Comparison of ENCODE assay signal across 22 mouse cellular contexts in genomic region chr4:62708994-62709393, GRCm38 (mm10).
DNase-seq lines count a peak whose midpoint lies in the region; ATAC-seq lines count a peak whose summit lies in the region.
"Had no signal": no experiment of that assay in that cellular context is flagged by ENCODE, and none has a peak within 500 bp of the region (broad histone marks: within the 10 kb centered on the region; RNA-seq: fewer than 3 reads in every experiment).

No protein-coding gene starts in this region.

- peak; percentile 80 for ATAC-seq in common myeloid progenitor, adult 5-6 weeks (replicated peaks; ENCODE audit: low read depth, poor library complexity, severe bottlenecking)
- peak; percentile 21 to 42; a peak in 2 of 4 replicates for ATAC-seq in hematopoietic stem cell, adult 5-6 weeks (replicated peaks in 1 of 2; ENCODE audit: insufficient read depth in 1 of 2, low FRiP score in 2 of 2, low TSS enrichment in 1 of 2, low read depth in 1 of 2, poor library complexity in 2 of 2, severe bottlenecking in 2 of 2)
- peak; percentile 72 for ATAC-seq in megakaryocyte progenitor cell, adult 5-6 weeks (replicated peaks; ENCODE audit: poor library complexity)
- ATAC-seq: activated CD4-positive, CD25-positive, alpha-beta regulatory T cell, adult 4 months; CD4-positive, CD25-positive, alpha-beta regulatory T cell, adult 4 months; forebrain, embryonic 14.5 days; forebrain, embryonic 16.5 days; Patski had no signal

- peak; percentile 41 for DNase-seq in A20 (ENCODE audit: low read depth, low spot score)
- DNase-seq in urinary bladder, adult 2 months (ENCODE audit: low spot score) = no peak
- no peak for DNase-seq in right cerebral cortex, postnatal 25 days
- no peak for DNase-seq in neural tube, embryonic 10.5 days (ENCODE audit: extremely low spot score, low spot score)
- DNase-seq: adrenal gland, adult 8-10 months; adrenal gland, postnatal 14 days; adrenal gland, postnatal 36 days; B cell, adult 2 months; cerebellum, adult 11-12 months; cerebellum, adult 2 months; cerebellum, adult 9-10 months; cerebellum, postnatal 10 days; cerebellum, postnatal 25 days; embryo, embryonic 11 days had no signal
